Mouse (Mus musculus): ENCODE measurements at regions not wholly inside any gene's neighbourhood (a gene's known extent, or its start where the extent isn't known, plus 50 kb on each side); places are given as distances from the start of the nearest gene placed in this dataset.
A peak's percentile ranks its signal among the peaks of the same experiment; 100 is the strongest.

- TF ChIP-seq CTCF (conservative IDR thresholded peaks at IDR 0.05; ENCODE audit: low read length) (peak; percentile 64), NANOG (IDR thresholded peaks at IDR 0.05; ENCODE audit: borderline replicate concordance, low read length) (no peak)
Measured at GRCm38 (mm10) chr17:63786444-63786843, 76.4 kb upstream of the Fer start.
